Mouse (Mus musculus) liver, embryonic 14.5 days (tissue): ENCODE data around the gene Insyn1.

ENCODE experiments used
- CTCF ChIP-seq: IDR thresholded peaks from 2 replicates; pipeline ENCODE4 v1.5.1; 2016; ENCODE audit warnings: antibody characterized with exemption, low read depth, control low read depth
- EP300 ChIP-seq: IDR thresholded peaks from 2 replicates; pipeline ENCODE4 v1.6.1; 2016; ENCODE audit warnings: antibody characterized with exemption, low read depth

- no peak for TF ChIP-seq CTCF
- no peak for TF ChIP-seq EP300
These were observed 15.1 kb upstream of the Insyn1 start for GRCm38 (mm10) chr9:58473211-58473815.
